Mouse (Mus musculus) gastrocnemius, postnatal 4 days (tissue): ENCODE results near the gene Fam92b. TPM values are rescaled to one million over a fixed set of nuclear protein-coding genes. Genes with fewer than 3 reads are reported as not detected.

Experiments used
- DNase-seq, 2 experiments: peaks; one replicate each; pipeline ENCODE4 v3.0.0; 2021 to 2022; ENCODE audit warnings: low spot score in 2 of 2, mixed read lengths in 2 of 2
- total RNA-seq, 2 experiments: library from RNA; stranded (reverse); gene quantifications; 2 replicates each; pipeline ENCODE4 v1.2.3; 2021

Fam92b gene
- total RNA-seq, 2 experiments from 2014 or later, result not detected

DNA sequence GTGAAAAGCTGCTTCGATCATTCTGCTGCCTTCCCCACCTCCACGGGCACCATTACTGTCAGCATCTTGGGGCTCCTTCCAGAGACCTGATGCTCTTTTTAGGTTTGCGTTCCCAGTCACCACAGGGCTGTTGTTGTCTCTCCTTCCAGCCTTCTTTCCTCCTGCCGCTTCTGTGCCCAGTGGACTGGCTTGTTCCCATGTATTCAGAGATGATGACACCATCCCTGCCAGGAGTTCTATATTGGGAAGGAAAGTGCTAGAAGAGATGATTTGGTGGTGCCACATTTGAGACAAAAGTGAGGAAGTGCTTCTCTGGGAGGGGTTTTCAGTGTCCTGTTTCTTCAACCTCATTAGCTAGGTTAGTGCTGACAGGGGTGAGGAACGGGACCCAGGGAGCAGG is 58.4 kb downstream of the Fam92b start:
- DNase-seq, result no peak

DNA sequence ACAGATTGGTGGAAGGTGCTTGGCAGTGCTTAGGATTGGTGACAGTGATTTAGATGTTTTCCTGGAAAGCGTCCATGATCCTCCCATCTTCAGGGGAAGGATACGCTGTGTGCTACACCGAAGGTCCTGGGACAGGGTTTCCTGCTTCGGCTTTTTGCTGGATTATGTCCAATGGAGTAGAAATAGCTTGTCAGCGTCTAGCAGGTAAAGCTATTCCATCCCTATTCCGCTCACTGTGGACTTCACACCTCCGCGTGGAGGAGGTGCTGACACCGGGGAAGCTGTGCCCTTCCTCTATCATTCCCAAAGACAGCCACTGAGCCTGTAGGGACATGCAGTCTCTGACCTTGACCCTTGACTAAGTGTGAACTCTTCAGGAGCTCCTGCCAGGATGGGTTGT is 59.1 kb downstream of the Fam92b start:
- DNase-seq, result no peak

GRCm38 (mm10) chr8:120116600-120116999 is 60.7 kb downstream of the Fam92b start:
- DNase-seq, result no peak

Other genes starting within 250 kb of the Fam92b start
- gene Crispld2, start 185.0 kb downstream of the Fam92b start, total RNA-seq, result 1 to 10 TPM; 1.3 to 3.0 TPM
- gene Zdhhc7, start 76.0 kb downstream of the Fam92b start, total RNA-seq, result 10 to 100 TPM; 29.0 to 29.9 TPM
- 10 to 100 TPM; 13.0 to 14.2 TPM for gene 6430548M08Rik, start 63.3 kb downstream of the Fam92b start, total RNA-seq
- gene Gse1, start 51.0 kb upstream of the Fam92b start, total RNA-seq, result 10 to 100 TPM; 45.9 to 48.7 TPM